In genomic region chr6:31260645-31261345, GRCm38 (mm10) we compare ENCODE assay signal across 22 mouse cellular contexts.
DNase-seq lines count a peak whose midpoint lies in the region; ATAC-seq lines count a peak whose summit lies in the region.
"Had no signal": no experiment of that assay in that cellular context is flagged by ENCODE, and none has a peak within 500 bp of the region (broad histone marks: within the 10 kb centered on the region; RNA-seq: fewer than 3 reads in every experiment).

No protein-coding gene starts in this region.

- peak; percentile 10 for DNase-seq in forebrain, embryonic 14.5 days (ENCODE audit: low spot score)
- DNase-seq in kidney, adult 11 months, result peak; percentile 40
- peak; percentile 20 for DNase-seq in Muller cell, postnatal 12 days (ENCODE audit: inconsistent ontology term)
- peak; percentile 34 for DNase-seq in adrenal gland, postnatal 14 days
- DNase-seq: cerebellum, adult 9-11 months; heart, postnatal 14 days; liver, embryonic 13.5 days; thymus, postnatal 4 days had no signal

- no peaks in the 10 kb centered on the region for H3K36me3 ChIP-seq in forebrain, embryonic 14.5 days (ENCODE audit: control insufficient read depth, insufficient read depth, low read length)
- no peaks in the 10 kb centered on the region for H3K36me3 ChIP-seq in forebrain, embryonic 12.5 days (replicated peaks)
- no peaks in the 10 kb centered on the region for H3K36me3 ChIP-seq in kidney, embryonic 15.5 days
- no peaks in the 10 kb centered on the region for H3K36me3 ChIP-seq in hindbrain, embryonic 16.5 days (ENCODE audit: control insufficient read depth, insufficient read depth, low read length)
- H3K36me3 ChIP-seq: embryonic facial prominence, embryonic 15.5 days; forebrain, embryonic 10.5 days; hindbrain, embryonic 15.5 days; limb, embryonic 10.5 days; liver, embryonic 13.5 days had no signal

- no peaks in the 10 kb centered on the region for H3K9me3 ChIP-seq in forebrain, embryonic 14.5 days (replicated peaks; ENCODE audit: control insufficient read depth, low read length)
- H3K9me3 ChIP-seq in forebrain, embryonic 12.5 days, result no peaks in the 10 kb centered on the region
- H3K9me3 ChIP-seq in kidney, embryonic 15.5 days (replicated peaks), result no peaks in the 10 kb centered on the region
- no peaks in the 10 kb centered on the region for H3K9me3 ChIP-seq in hindbrain, embryonic 16.5 days (ENCODE audit: control insufficient read depth, low read length)
- H3K9me3 ChIP-seq: embryonic facial prominence, embryonic 15.5 days; forebrain, embryonic 10.5 days; hindbrain, embryonic 15.5 days; limb, embryonic 10.5 days; liver, embryonic 13.5 days had no signal

- no peak overlapping the region for H3K27ac ChIP-seq in forebrain, embryonic 14.5 days (ENCODE audit: low read depth, low read length)
- no peak overlapping the region for H3K27ac ChIP-seq in forebrain, embryonic 12.5 days
- H3K27ac ChIP-seq in kidney, embryonic 15.5 days, result no peak overlapping the region
- H3K27ac ChIP-seq in hindbrain, embryonic 16.5 days (ENCODE audit: low read depth, low read length), result no peak overlapping the region
- H3K27ac ChIP-seq: embryonic facial prominence, embryonic 15.5 days; forebrain, embryonic 10.5 days; hindbrain, embryonic 15.5 days; layer of hippocampus, adult 2 months; limb, embryonic 10.5 days; liver, embryonic 13.5 days had no signal

- no peak overlapping the region for H3K4me3 ChIP-seq in forebrain, embryonic 14.5 days (ENCODE audit: low read depth, low read length)
- H3K4me3 ChIP-seq in forebrain, embryonic 12.5 days (replicated peaks), result no peak overlapping the region
- H3K4me3 ChIP-seq in kidney, embryonic 15.5 days (replicated peaks), result no peak overlapping the region
- no peak overlapping the region for H3K4me3 ChIP-seq in hindbrain, embryonic 16.5 days (ENCODE audit: low read length)
- H3K4me3 ChIP-seq: embryonic facial prominence, embryonic 15.5 days; forebrain, embryonic 10.5 days; hindbrain, embryonic 15.5 days; layer of hippocampus, adult 2 months; limb, embryonic 10.5 days; liver, embryonic 13.5 days had no signal

- no peaks in the 10 kb centered on the region for H3K4me1 ChIP-seq in forebrain, embryonic 14.5 days (ENCODE audit: control insufficient read depth, insufficient read depth, low read length)
- H3K4me1 ChIP-seq in forebrain, embryonic 12.5 days, result no peaks in the 10 kb centered on the region
- no peaks in the 10 kb centered on the region for H3K4me1 ChIP-seq in kidney, embryonic 15.5 days
- no peaks in the 10 kb centered on the region for H3K4me1 ChIP-seq in hindbrain, embryonic 16.5 days (ENCODE audit: control insufficient read depth, insufficient read depth, low read depth, low read length)
- H3K4me1 ChIP-seq: embryonic facial prominence, embryonic 15.5 days; forebrain, embryonic 10.5 days; hindbrain, embryonic 15.5 days; limb, embryonic 10.5 days; liver, embryonic 13.5 days had no signal

- H3K27me3 ChIP-seq in forebrain, embryonic 14.5 days (replicated peaks; ENCODE audit: control insufficient read depth, insufficient read depth, low read length), result no peaks in the 10 kb centered on the region
- H3K27me3 ChIP-seq in forebrain, embryonic 12.5 days, result no peaks in the 10 kb centered on the region
- no peaks in the 10 kb centered on the region for H3K27me3 ChIP-seq in kidney, embryonic 15.5 days
- H3K27me3 ChIP-seq in hindbrain, embryonic 16.5 days (replicated peaks; ENCODE audit: control insufficient read depth, insufficient read depth, low read length), result no peaks in the 10 kb centered on the region
- H3K27me3 ChIP-seq: embryonic facial prominence, embryonic 15.5 days; hindbrain, embryonic 15.5 days; liver, embryonic 13.5 days; Patski had no signal

- H3K9ac ChIP-seq in forebrain, embryonic 14.5 days (ENCODE audit: low read length), result no peak overlapping the region
- no peak overlapping the region for H3K9ac ChIP-seq in forebrain, embryonic 12.5 days
- H3K9ac ChIP-seq in kidney, embryonic 15.5 days, result no peak overlapping the region
- no peak overlapping the region for H3K9ac ChIP-seq in hindbrain, embryonic 16.5 days (ENCODE audit: low read depth, low read length)
- H3K9ac ChIP-seq: embryonic facial prominence, embryonic 15.5 days; hindbrain, embryonic 15.5 days; liver, embryonic 13.5 days had no signal

- ATAC-seq in forebrain, embryonic 14.5 days, result no peak
- ATAC-seq in forebrain, embryonic 12.5 days (ENCODE audit: low FRiP score), result no peak
- ATAC-seq in kidney, embryonic 15.5 days (replicated peaks; ENCODE audit: low FRiP score), result no peak
- no peak for ATAC-seq in hindbrain, embryonic 16.5 days
- no peak for ATAC-seq in CD4-positive, CD25-positive, alpha-beta regulatory T cell, adult 4 months
- ATAC-seq: activated CD4-positive, CD25-positive, alpha-beta regulatory T cell, adult 4 months; intestine, postnatal 0 days; lung, postnatal 0 days; midbrain, embryonic 16.5 days; Patski had no signal

- no peak overlapping the region for H3K4me2 ChIP-seq in forebrain, embryonic 14.5 days (ENCODE audit: low read length)
- no peak overlapping the region for H3K4me2 ChIP-seq in forebrain, embryonic 12.5 days
- no peak overlapping the region for H3K4me2 ChIP-seq in kidney, embryonic 15.5 days
- no peak overlapping the region for H3K4me2 ChIP-seq in hindbrain, embryonic 16.5 days (ENCODE audit: low read length)
- H3K4me2 ChIP-seq: embryonic facial prominence, embryonic 15.5 days; hindbrain, embryonic 15.5 days; liver, embryonic 13.5 days had no signal

- 78% methylated on average over 10 of the region's 10 CpGs for WGBS in forebrain, embryonic 14.5 days
- 84% methylated on average over 10 of the region's 10 CpGs for WGBS in forebrain, embryonic 12.5 days
- 77% methylated on average over 10 of the region's 10 CpGs for WGBS in kidney, embryonic 15.5 days
- 75% methylated on average over 10 of the region's 10 CpGs for WGBS in hindbrain, embryonic 16.5 days
